Mouse (Mus musculus) forebrain, embryonic 13.5 days (tissue): ENCODE measurements around the gene Kif3a. TPM values are rescaled to one million over a fixed set of nuclear protein-coding genes. Genes with fewer than 3 reads are reported as not detected.

ENCODE experiments used
- ATAC-seq: fragments of 200-750 bp; cut with Nextera tagmentation; 2 replicates; pipeline ENCODE4 v1.8.0; 2017
- H3K27ac ChIP-seq: fragments of 300-500 bp; sonication (generic); 2 replicates; pipeline ENCODE4 v1.5.1; 2015; ENCODE audit warnings: inconsistent platforms, mild to moderate bottlenecking, moderate library complexity
- H3K27me3 ChIP-seq: fragments of 300-500 bp; sonication (generic); 2 replicates; pipeline ENCODE4 v1.6.1; 2015; ENCODE audit warnings: mild to moderate bottlenecking, inconsistent platforms
- H3K36me3 ChIP-seq: fragments of 300-500 bp; sonication (generic); 2 replicates; pipeline ENCODE4 v1.6.1; 2015; ENCODE audit warnings: mild to moderate bottlenecking, inconsistent platforms; ENCODE audit not compliant: poor library complexity, severe bottlenecking
- H3K4me1 ChIP-seq: fragments of 300-500 bp; sonication (generic); 2 replicates; pipeline ENCODE4 v1.6.1; 2015; ENCODE audit warnings: inconsistent platforms
- H3K4me2 ChIP-seq: fragments of 300-500 bp; sonication (generic); 2 replicates; pipeline ENCODE4 v1.6.1; 2015; ENCODE audit warnings: inconsistent platforms, mild to moderate bottlenecking, moderate library complexity
- H3K4me3 ChIP-seq: fragments of 300-500 bp; sonication (generic); 2 replicates; pipeline ENCODE4 v1.5.1; 2015; ENCODE audit warnings: mild to moderate bottlenecking, inconsistent platforms
- H3K9ac ChIP-seq: fragments of 300-500 bp; sonication (generic); 2 replicates; pipeline ENCODE4 v1.6.1; 2015; ENCODE audit warnings: mild to moderate bottlenecking, inconsistent platforms
- H3K9me3 ChIP-seq: fragments of 300-500 bp; sonication (generic); replicated peaks from 2 replicates; pipeline ENCODE4 v1.6.1; 2016; ENCODE audit warnings: inconsistent platforms
- WGBS: fragments of 180-500 bp; shearing (Covaris S2); methylation state at CpG from one replicate; pipeline ENCODE4 v1.1.7; 2015; 5-methylcytosine and 5-hydroxymethylcytosine counted together
- polyA plus RNA-seq: library from polyadenylated mRNA; unstranded; fragments of >200 nt; fragmentation: Nextera tagmentation; extraction: Ambion mirVana; gene quantifications from 2 replicates; pipeline ENCODE4 v1.2.1, GENCODE M21; 2015

The Kif3a gene
- polyA plus RNA-seq, result 199 and 202 TPM in 2 replicates

GRCm38 (mm10) chr11:53567224-53568014 lies at the start of gene Kif3a:
Kif3a (plus strand) TSS chr11:53567379.
- peak; percentile 98 for ATAC-seq
- H3K27ac ChIP-seq, result peak within 1 kb of the TSS; percentile 75
- H3K4me1 ChIP-seq, result peaks cover 20% of the 10 kb centered on the region
- H3K9ac ChIP-seq, result peak within 1 kb of the TSS; percentile 92
- WGBS, result under 1% methylated on average over 65 of the region's 69 CpGs
- H3K4me3 ChIP-seq, result peak within 1 kb of the TSS; percentile 91
- no peaks in the 10 kb centered on the region; the same call in 1 of the 2 replicates for H3K9me3 ChIP-seq
- H3K4me2 ChIP-seq, result peak within 1 kb of the TSS; percentile 78
- peaks cover 16% of the 10 kb centered on the region for H3K36me3 ChIP-seq
- H3K27me3 ChIP-seq, result no peaks in the 10 kb centered on the region

GRCm38 (mm10) chr11:53518759-53519158 lies 48.4 kb upstream of the Kif3a start:
- Histone ChIP-seq H3K9ac (no peak overlapping the region), H3K4me3 (no peak overlapping the region; the same call in 1 of the 2 replicates), H3K36me3 (no peaks in the 10 kb centered on the region), H3K4me2 (no peak overlapping the region), H3K4me1 (peaks cover 39% of the 10 kb centered on the region), H3K9me3 (no peaks in the 10 kb centered on the region), H3K27ac (no peak overlapping the region), H3K27me3 (no peaks in the 10 kb centered on the region; the same call in 1 of the 2 replicates)
- 60% methylated on average over 5 of the region's 5 CpGs for whole genome bisulfite sequencing
- no peak for ATAC-seq

- Histone ChIP-seq H3K4me1 (peaks cover 43% of the 10 kb centered on the region), H3K4me3 (peak within 1 kb of the TSS; percentile 59), H3K9ac (peak within 1 kb of the TSS; percentile 76), H3K9me3 (no peaks in the 10 kb centered on the region), H3K27me3 (no peaks in the 10 kb centered on the region; the same call in 1 of the 2 replicates), H3K27ac (peak within 1 kb of the TSS; percentile 11; the same call in 1 of the 2 replicates), H3K36me3 (no peaks in the 10 kb centered on the region), H3K4me2 (peak within 1 kb of the TSS; percentile 80)
- 7% methylated on average over 52 of the region's 79 CpGs for WGBS
- ATAC-seq, result peak; percentile 91
Measured at GRCm38 (mm10) chr11:53519207-53520121, 47.7 kb upstream of the Kif3a start, which contains the start of gene Sept8. Sept8 (plus strand) TSS chr11:53519257.

- H3K9ac ChIP-seq, result peak overlapping the region; percentile 76
- H3K27me3 ChIP-seq, result no peaks in the 10 kb centered on the region; the same call in 1 of the 2 replicates
- H3K9me3 ChIP-seq, result no peaks in the 10 kb centered on the region
- H3K36me3 ChIP-seq, result no peaks in the 10 kb centered on the region
- peaks cover 43% of the 10 kb centered on the region for H3K4me1 ChIP-seq
- H3K27ac ChIP-seq, result peak overlapping the region; percentile 11; the same call in 1 of the 2 replicates
- H3K4me2 ChIP-seq, result peak overlapping the region; percentile 80
- ATAC-seq, result peak; percentile 46
- WGBS, result under 1% methylated on average over 24 of the region's 24 CpGs
- peak overlapping the region; percentile 59 for H3K4me3 ChIP-seq
Measured at GRCm38 (mm10) chr11:53520122-53520978, 46.8 kb upstream of the Kif3a start.

GRCm38 (mm10) chr11:53521120-53521820 lies 45.9 kb upstream of the Kif3a start:
- H3K27ac ChIP-seq, result no peak overlapping the region
- H3K27me3 ChIP-seq, result no peaks in the 10 kb centered on the region; the same call in 1 of the 2 replicates
- H3K36me3 ChIP-seq, result no peaks in the 10 kb centered on the region
- peaks cover 51% of the 10 kb centered on the region for H3K4me1 ChIP-seq
- WGBS, result 52% methylated on average over 16 of the region's 16 CpGs
- no peak for ATAC-seq
- H3K9me3 ChIP-seq, result no peaks in the 10 kb centered on the region
- peak overlapping the region; percentile 59 for H3K4me3 ChIP-seq
- H3K4me2 ChIP-seq, result peak overlapping the region; percentile 80
- peak overlapping the region; percentile 31; the same call in 1 of the 2 replicates for H3K9ac ChIP-seq

- no peak overlapping the region for H3K9ac ChIP-seq
Measured at GRCm38 (mm10) chr11:53521821-53522131, 45.4 kb upstream of the Kif3a start.

GRCm38 (mm10) chr11:53522362-53522761 lies 44.8 kb upstream of the Kif3a start:
- Histone ChIP-seq H3K27ac (no peak overlapping the region), H3K4me1 (peaks cover 53% of the 10 kb centered on the region), H3K4me3 (no peak overlapping the region), H3K27me3 (no peaks in the 10 kb centered on the region; the same call in 1 of the 2 replicates), H3K9me3 (no peaks in the 10 kb centered on the region), H3K9ac (no peak overlapping the region), H3K4me2 (no peak overlapping the region), H3K36me3 (no peaks in the 10 kb centered on the region)
- ATAC-seq, result no peak
- WGBS, result 96% methylated on average over 3 of the region's 3 CpGs

More at GRCm38 (mm10) chr11:53521821-53522131, 45.4 kb upstream of the Kif3a start:
- H3K9me3 ChIP-seq, result no peaks in the 10 kb centered on the region
- H3K27ac ChIP-seq, result no peak overlapping the region
- H3K4me2 ChIP-seq, result peak overlapping the region; percentile 80
- 0 out of 2 replicates have a peak overlapping the region, but pooled peaks have one; percentile 59 for H3K4me3 ChIP-seq
- peaks cover 53% of the 10 kb centered on the region for H3K4me1 ChIP-seq
- ATAC-seq, result no peak
- H3K36me3 ChIP-seq, result no peaks in the 10 kb centered on the region
- WGBS, result 95% methylated on average over 7 of the region's 7 CpGs
- no peaks in the 10 kb centered on the region; the same call in 1 of the 2 replicates for H3K27me3 ChIP-seq

GRCm38 (mm10) chr11:53522930-53523329 lies 44.2 kb upstream of the Kif3a start:
- no peak overlapping the region for H3K4me2 ChIP-seq
- no peak overlapping the region for H3K4me3 ChIP-seq
- H3K27ac ChIP-seq, result peak overlapping the region; percentile 54; the same call in 1 of the 2 replicates
- WGBS, result 70% methylated on average over 9 of the region's 9 CpGs
- ATAC-seq, result no peak
- no peaks in the 10 kb centered on the region for H3K27me3 ChIP-seq
- H3K9me3 ChIP-seq, result no peaks in the 10 kb centered on the region
- H3K9ac ChIP-seq, result no peak overlapping the region
- no peaks in the 10 kb centered on the region for H3K36me3 ChIP-seq
- H3K4me1 ChIP-seq, result peaks cover 53% of the 10 kb centered on the region

GRCm38 (mm10) chr11:53523545-53524405 lies 43.4 kb upstream of the Kif3a start:
- 0 out of 2 replicates have a peak overlapping the region, but pooled peaks have one; percentile 54 for H3K27ac ChIP-seq
- H3K4me3 ChIP-seq, result no peak overlapping the region
- 89% methylated on average over 14 of the region's 14 CpGs for WGBS
- no peak overlapping the region for H3K4me2 ChIP-seq
- H3K27me3 ChIP-seq, result no peaks in the 10 kb centered on the region
- peaks cover 56% of the 10 kb centered on the region for H3K4me1 ChIP-seq
- H3K9me3 ChIP-seq, result no peaks in the 10 kb centered on the region
- no peaks in the 10 kb centered on the region for H3K36me3 ChIP-seq
- H3K9ac ChIP-seq, result no peak overlapping the region
- ATAC-seq, result no peak

GRCm38 (mm10) chr11:53524905-53525304 lies 42.3 kb upstream of the Kif3a start:
- Histone ChIP-seq H3K27ac (no peak overlapping the region), H3K27me3 (no peaks in the 10 kb centered on the region), H3K36me3 (no peaks in the 10 kb centered on the region), H3K9me3 (no peaks in the 10 kb centered on the region), H3K4me2 (no peak overlapping the region), H3K9ac (no peak overlapping the region), H3K4me3 (no peak overlapping the region), H3K4me1 (peaks cover 58% of the 10 kb centered on the region)
- ATAC-seq, result no peak
- WGBS, result 60% methylated on average over 6 of the region's 6 CpGs
